Mouse (Mus musculus) T-helper 17 cell (primary cell): Measurements from ENCODE around the gene Ece2.

ENCODE experiments used
- in situ Hi-C, 2 experiments: fragments of 300-600 bp; cut with MboI, MseI; formaldehyde crosslinking; loops; 1 replicate in 1 of 2; 2 replicates in 1 of 2; pipeline ENCODE4 v1.15.1; 2025; ENCODE audit warnings: high pct_unique_total_duplicates in 2 of 2

Ece2 gene

GRCm38 (mm10) chr16:20677380-20677779, 47.8 kb downstream of the Ece2 start:
- in situ Hi-C loops = loop anchor here in 1 of 2 experiments (10.0 to 25.0 kb wide), 2 partner anchors 133 to 1560 kb away; partner anchors contain the start of gene Abcf3

GRCm38 (mm10) chr16:20677974-20678675, 48.5 kb downstream of the Ece2 start:
- in situ Hi-C loops = loop anchor here in 1 of 2 experiments (10.0 to 25.0 kb wide), 2 partner anchors 133 to 1559 kb away; partner anchors contain the start of gene Abcf3

- in situ Hi-C loops = loop anchor here in 1 of 2 experiments (25.0 kb wide), 1 partner anchor 1547 kb away; no protein-coding TSS in a partner anchor
Observed at GRCm38 (mm10) chr16:20690774-20691173, 61.1 kb downstream of the Ece2 start.

- in situ Hi-C loops = loop anchor here in 1 of 2 experiments (25.0 kb wide), 1 partner anchor 1546 kb away; no protein-coding TSS in a partner anchor
Observed at GRCm38 (mm10) chr16:20691617-20692016, 62.0 kb downstream of the Ece2 start.

- in situ Hi-C loops = loop anchor here in 1 of 2 experiments (25.0 kb wide), 1 partner anchor 1545 kb away; no protein-coding TSS in a partner anchor
Observed at GRCm38 (mm10) chr16:20692241-20692965, 62.8 kb downstream of the Ece2 start.

GRCm38 (mm10) chr16:20693111-20693701, 63.6 kb downstream of the Ece2 start, which contains the start of gene Fam131a:
TSS of gene Fam131a (plus strand) at chr16:20693241.
- in situ Hi-C loops = loop anchor here in 1 of 2 experiments (25.0 kb wide), 1 partner anchor 1544 kb away; no protein-coding TSS in a partner anchor

GRCm38 (mm10) chr16:20694781-20695180, 65.2 kb downstream of the Ece2 start:
- in situ Hi-C loops = loop anchor here in 1 of 2 experiments (25.0 kb wide), 1 partner anchor 1543 kb away; no protein-coding TSS in a partner anchor

GRCm38 (mm10) chr16:20695622-20696323, 66.1 kb downstream of the Ece2 start:
- in situ Hi-C loops = loop anchor here in 1 of 2 experiments (25.0 kb wide), 1 partner anchor 1542 kb away; no protein-coding TSS in a partner anchor
